Comparison of ENCODE assay signal across 11 mouse cellular contexts in genomic region chr6:7004005-7004404, GRCm38 (mm10). TPM values are rescaled to one million over a fixed set of nuclear protein-coding genes. Genes with fewer than 3 reads are reported as not detected.
DNase-seq lines count a peak whose midpoint lies in the region; ATAC-seq and TF ChIP-seq lines count a peak whose summit lies in the region.
"Had no signal": no experiment of that assay in that cellular context is flagged by ENCODE, and none has a peak within 500 bp of the region (broad histone marks: within the 10 kb centered on the region; RNA-seq: fewer than 3 reads in every experiment).

No protein-coding gene starts in this region.

- intact Hi-C loops in heart, postnatal 10 days (cut with DNase I), result loop anchor here (2.0 to 10.0 kb wide), 2 partner anchors 17 to 121 kb away; no protein-coding TSS in a partner anchor

- no peak overlapping the region for H3K4me2 ChIP-seq in neural tube, embryonic 11.5 days (ENCODE audit: low read depth)
- H3K4me2 ChIP-seq in hindbrain, embryonic 12.5 days (replicated peaks), result no peak overlapping the region
- H3K4me2 ChIP-seq in stomach, postnatal 0 days (replicated peaks; ENCODE audit: low read depth), result no peak overlapping the region
- H3K4me2 ChIP-seq: embryonic facial prominence, embryonic 15.5 days; liver, embryonic 15.5 days had no signal

- peak; percentile 53; the same call in 1 of the 2 replicates for ATAC-seq in neural tube, embryonic 11.5 days (ENCODE audit: insufficient read depth, low FRiP score, low TSS enrichment)
- peak; percentile 50; the same call in 1 of the 2 replicates for ATAC-seq in hindbrain, embryonic 12.5 days (ENCODE audit: low FRiP score)
- ATAC-seq in stomach, postnatal 0 days (ENCODE audit: low FRiP score, low TSS enrichment), result no peak

- no peaks in the 10 kb centered on the region for H3K9me3 ChIP-seq in neural tube, embryonic 11.5 days (ENCODE audit: control insufficient read depth, low read length)
- H3K9me3 ChIP-seq in hindbrain, embryonic 12.5 days (replicated peaks), result no peaks in the 10 kb centered on the region
- no peaks in the 10 kb centered on the region for H3K9me3 ChIP-seq in stomach, postnatal 0 days (ENCODE audit: control insufficient read depth, low read length)
- H3K9me3 ChIP-seq: embryonic facial prominence, embryonic 15.5 days; liver, embryonic 15.5 days had no signal

- H3K4me1 ChIP-seq in neural tube, embryonic 11.5 days (ENCODE audit: control insufficient read depth, insufficient read depth, low read length), result no peaks in the 10 kb centered on the region
- H3K4me1 ChIP-seq in hindbrain, embryonic 12.5 days, result no peaks in the 10 kb centered on the region
- no peaks in the 10 kb centered on the region for H3K4me1 ChIP-seq in stomach, postnatal 0 days (replicated peaks; ENCODE audit: control insufficient read depth, insufficient read depth)
- H3K4me1 ChIP-seq: embryonic facial prominence, embryonic 15.5 days; liver, embryonic 15.5 days had no signal

- peak; percentile 11 to 19 for DNase-seq in heart, postnatal 10 days
- no peak for DNase-seq in heart, adult 9 months (ENCODE audit: low spot score in 2 of 2)
- no peak for DNase-seq in neural tube, embryonic 11.5 days (ENCODE audit: low spot score)
- no peak for DNase-seq in neural tube, embryonic 10.5 days (ENCODE audit: extremely low spot score, low spot score)
- no peak for DNase-seq in stomach, postnatal 0 days (ENCODE audit: low spot score)
- no peak for DNase-seq in testis, postnatal 10 days (ENCODE audit: low spot score)
- no peak for DNase-seq in yolk sac, embryonic 10.5 days (ENCODE audit: low spot score)
- DNase-seq: heart, postnatal 36 days had no signal

- no peaks in the 10 kb centered on the region for H3K36me3 ChIP-seq in neural tube, embryonic 11.5 days (ENCODE audit: control insufficient read depth, insufficient read depth, low read length)
- H3K36me3 ChIP-seq in hindbrain, embryonic 12.5 days, result no peaks in the 10 kb centered on the region
- no peaks in the 10 kb centered on the region for H3K36me3 ChIP-seq in stomach, postnatal 0 days (ENCODE audit: control insufficient read depth, insufficient read depth, low read length)
- H3K36me3 ChIP-seq: embryonic facial prominence, embryonic 15.5 days; liver, embryonic 15.5 days had no signal

- TF ChIP-seq EP300 in stomach, postnatal 0 days (optimal IDR thresholded peaks at IDR 0.05), result no peak

- peak; percentile 66 for TF ChIP-seq CTCF in stomach, postnatal 0 days (IDR thresholded peaks at IDR 0.05; ENCODE audit: low read depth)

- H3K27ac ChIP-seq in neural tube, embryonic 11.5 days (ENCODE audit: low read depth, low read length), result no peak overlapping the region
- H3K27ac ChIP-seq in hindbrain, embryonic 12.5 days, result no peak overlapping the region
- H3K27ac ChIP-seq in stomach, postnatal 0 days (replicated peaks), result no peak overlapping the region
- H3K27ac ChIP-seq: embryonic facial prominence, embryonic 15.5 days; liver, embryonic 15.5 days had no signal

- H3K27me3 ChIP-seq in neural tube, embryonic 11.5 days (ENCODE audit: control insufficient read depth, insufficient read depth, low read length), result no peaks in the 10 kb centered on the region
- H3K27me3 ChIP-seq in hindbrain, embryonic 12.5 days, result no peaks in the 10 kb centered on the region
- H3K27me3 ChIP-seq in stomach, postnatal 0 days (ENCODE audit: control insufficient read depth, insufficient read depth, low read length), result no peaks in the 10 kb centered on the region
- H3K27me3 ChIP-seq: embryonic facial prominence, embryonic 15.5 days; liver, embryonic 15.5 days had no signal

- no peak overlapping the region for H3K9ac ChIP-seq in neural tube, embryonic 11.5 days (ENCODE audit: low read length)
- H3K9ac ChIP-seq in hindbrain, embryonic 12.5 days, result no peak overlapping the region
- no peak overlapping the region for H3K9ac ChIP-seq in stomach, postnatal 0 days (ENCODE audit: low read length)
- H3K9ac ChIP-seq: embryonic facial prominence, embryonic 15.5 days; liver, embryonic 15.5 days had no signal

- H3K4me3 ChIP-seq in neural tube, embryonic 11.5 days (ENCODE audit: low read depth, low read length), result no peak overlapping the region
- H3K4me3 ChIP-seq in hindbrain, embryonic 12.5 days, result no peak overlapping the region
- no peak overlapping the region for H3K4me3 ChIP-seq in stomach, postnatal 0 days (ENCODE audit: low read depth, low read length)
- H3K4me3 ChIP-seq: embryonic facial prominence, embryonic 15.5 days; liver, embryonic 15.5 days had no signal

- WGBS in neural tube, embryonic 11.5 days, result 73% methylated on average over 2 of the region's 2 CpGs
- WGBS in hindbrain, embryonic 12.5 days, result 72% methylated on average over 2 of the region's 2 CpGs
- WGBS in stomach, postnatal 0 days, result 64% methylated on average over 2 of the region's 2 CpGs

RNA-seq across cellular contexts. Expression of gene Sdhaf3, which starts 48.2 kb away (rescaled TPM):
- 1 to 10 TPM; 3.8 to 4.0 TPM for total RNA-seq in heart, postnatal 10 days (2021)
- polyA plus RNA-seq in neural tube, embryonic 11.5 days (2014; fragmentation: Nextera tagmentation; extraction: Ambion mirVana), result 7.1 and 7.6 TPM in 2 replicates
- 6.5 and 7.9 TPM in 2 replicates for polyA plus RNA-seq in hindbrain, embryonic 12.5 days (2016; fragmentation: Nextera tagmentation; extraction: Ambion mirVana)
- polyA plus RNA-seq in stomach, postnatal 0 days (2015; fragmentation: Nextera tagmentation; extraction: Ambion mirVana), result 3.7 TPM in 2 replicates

Comparison
In these comparisons a context has a peak if more than half of its experiments do, and no peak if none do; other contexts are left out.
1. DNase-seq: peak in heart, postnatal 10 days (2 of 2); none in heart, adult 9 months (0 of 2), neural tube, embryonic 11.5 days (single experiment), neural tube, embryonic 10.5 days (single experiment), stomach, postnatal 0 days (single experiment), testis, postnatal 10 days (single experiment) and yolk sac, embryonic 10.5 days (single experiment).